Mouse (Mus musculus) neural tube, embryonic 13.5 days (tissue): Measurements from ENCODE around the gene Camk2b. TPM values are rescaled to one million over a fixed set of nuclear protein-coding genes. Genes with fewer than 3 reads are reported as not detected.

Experiments
- ATAC-seq: fragments of 200-750 bp; cut with Nextera tagmentation; 2 replicates; pipeline ENCODE4 v1.8.0; 2017; ENCODE audit warnings: low read depth, mild to moderate bottlenecking, moderate TSS enrichment, moderate library complexity
- H3K27ac ChIP-seq: fragments of 300-500 bp; sonication (generic); replicated peaks from 2 replicates; pipeline ENCODE4 v1.5.1; 2015; ENCODE audit warnings: moderate library complexity, mild to moderate bottlenecking, inconsistent platforms
- H3K27me3 ChIP-seq: fragments of 300-500 bp; sonication (generic); 2 replicates; pipeline ENCODE4 v1.6.1; 2015; ENCODE audit warnings: mild to moderate bottlenecking, inconsistent platforms
- H3K36me3 ChIP-seq: fragments of 300-500 bp; sonication (generic); 2 replicates; pipeline ENCODE4 v1.6.1; 2015; ENCODE audit warnings: mild to moderate bottlenecking, inconsistent platforms
- H3K4me1 ChIP-seq: fragments of 300-500 bp; sonication (generic); replicated peaks from 2 replicates; pipeline ENCODE4 v1.6.1; 2015; ENCODE audit warnings: inconsistent platforms
- H3K4me2 ChIP-seq: fragments of 300-500 bp; sonication (generic); 2 replicates; pipeline ENCODE4 v1.6.1; 2015; ENCODE audit warnings: inconsistent platforms, mild to moderate bottlenecking, moderate library complexity
- H3K4me3 ChIP-seq: fragments of 300-500 bp; sonication (generic); 2 replicates; pipeline ENCODE4 v1.5.1; 2015; ENCODE audit warnings: mild to moderate bottlenecking, inconsistent platforms
- H3K9ac ChIP-seq: fragments of 300-500 bp; sonication (generic); 2 replicates; pipeline ENCODE4 v1.6.1; 2015; ENCODE audit warnings: moderate library complexity, mild to moderate bottlenecking, inconsistent platforms
- H3K9me3 ChIP-seq: fragments of 300-500 bp; sonication (generic); 2 replicates; pipeline ENCODE4 v1.6.1; 2016; ENCODE audit warnings: inconsistent platforms
- WGBS: fragments of 180-500 bp; shearing (Covaris S2); methylation state at CpG from one replicate; pipeline ENCODE4 v1.1.7; 2015; 5-methylcytosine and 5-hydroxymethylcytosine counted together
- polyA plus RNA-seq: library from polyadenylated mRNA; unstranded; fragments of >200 nt; fragmentation: Nextera tagmentation; extraction: Ambion mirVana; gene quantifications from 2 replicates; pipeline ENCODE4 v1.2.1, GENCODE M21; 2015

The Camk2b gene
- polyA plus RNA-seq, 1 experiment from 2014 or later: 55.6 TPM

- ATAC-seq: no peak
- peaks cover 63% of the 10 kb centered on the region for H3K36me3 ChIP-seq
- H3K9me3 ChIP-seq: no peaks in the 10 kb centered on the region
- WGBS: 66% methylated on average over 7 of the region's 7 CpGs
- H3K27ac ChIP-seq: no peak overlapping the region
- H3K4me2 ChIP-seq: no peak overlapping the region
- no peak overlapping the region for H3K9ac ChIP-seq
- H3K4me3 ChIP-seq: no peak overlapping the region
- no peaks in the 10 kb centered on the region for H3K27me3 ChIP-seq
- peaks cover 8% of the 10 kb centered on the region for H3K4me1 ChIP-seq
Measured at GRCm38 (mm10) chr11:5971202-5971601, 95.0 kb downstream of the Camk2b start.

- no peak for ATAC-seq
Measured at GRCm38 (mm10) chr11:5968223-5968622, 97.9 kb downstream of the Camk2b start.

GRCm38 (mm10) chr11:5966751-5967150 lies 99.4 kb downstream of the Camk2b start:
- no peak overlapping the region for H3K9ac ChIP-seq
- no peaks in the 10 kb centered on the region for H3K9me3 ChIP-seq
- peaks cover 99% of the 10 kb centered on the region for H3K36me3 ChIP-seq
- H3K27me3 ChIP-seq: no peaks in the 10 kb centered on the region
- H3K4me1 ChIP-seq: no peaks in the 10 kb centered on the region
- no peak overlapping the region for H3K4me3 ChIP-seq
- 96% methylated on average over 3 of the region's 3 CpGs for WGBS
- no peak overlapping the region for H3K27ac ChIP-seq
- no peak overlapping the region for H3K4me2 ChIP-seq
- 0 out of 2 replicates have a peak, but pooled peaks have one; percentile 28 for ATAC-seq

More at GRCm38 (mm10) chr11:5968223-5968622, 97.9 kb downstream of the Camk2b start:
- WGBS: 76% methylated on average over 6 of the region's 6 CpGs
- no peaks in the 10 kb centered on the region for H3K9me3 ChIP-seq
- H3K4me3 ChIP-seq: no peak overlapping the region
- no peak overlapping the region for H3K4me2 ChIP-seq
- peaks cover 93% of the 10 kb centered on the region for H3K36me3 ChIP-seq
- H3K4me1 ChIP-seq: peaks cover 8% of the 10 kb centered on the region
- H3K9ac ChIP-seq: no peak overlapping the region
- no peaks in the 10 kb centered on the region for H3K27me3 ChIP-seq
- no peak overlapping the region for H3K27ac ChIP-seq

- H3K4me3 ChIP-seq: no peak overlapping the region
- whole genome bisulfite sequencing: 84% methylated on average over 11 of the region's 11 CpGs
- H3K4me1 ChIP-seq: no peaks in the 10 kb centered on the region
- no peak for ATAC-seq
- no peaks in the 10 kb centered on the region for H3K9me3 ChIP-seq
- H3K27me3 ChIP-seq: no peaks in the 10 kb centered on the region
- H3K9ac ChIP-seq: no peak overlapping the region
- no peak overlapping the region for H3K27ac ChIP-seq
- peaks cover 99% of the 10 kb centered on the region for H3K36me3 ChIP-seq
- no peak overlapping the region for H3K4me2 ChIP-seq
Measured at GRCm38 (mm10) chr11:5965865-5966264, 100.3 kb downstream of the Camk2b start.

- WGBS: 89% methylated on average over 2 of the region's 2 CpGs
- H3K4me3 ChIP-seq: no peak overlapping the region
- no peaks in the 10 kb centered on the region for H3K27me3 ChIP-seq
- no peaks in the 10 kb centered on the region for H3K9me3 ChIP-seq
- no peak overlapping the region for H3K9ac ChIP-seq
- H3K27ac ChIP-seq: no peak overlapping the region
- no peak for ATAC-seq
- H3K4me2 ChIP-seq: no peak overlapping the region
- peaks cover 58% of the 10 kb centered on the region for H3K36me3 ChIP-seq
- H3K4me1 ChIP-seq: peaks cover 18% of the 10 kb centered on the region
Measured at GRCm38 (mm10) chr11:5960051-5960450, 106.1 kb downstream of the Camk2b start.

- Histone ChIP-seq H3K9me3 (no peaks in the 10 kb centered on the region), H3K4me3 (peak within 1 kb of the TSS; percentile 97), H3K36me3 (peaks cover 16% of the 10 kb centered on the region), H3K9ac (peak within 1 kb of the TSS; percentile 93), H3K4me1 (peaks cover 25% of the 10 kb centered on the region), H3K4me2 (peak within 1 kb of the TSS; percentile 94), H3K27ac (peak within 1 kb of the TSS; percentile 91), H3K27me3 (no peaks in the 10 kb centered on the region)
- peak; percentile 97 for ATAC-seq
- WGBS: under 1% methylated on average over 71 of the region's 71 CpGs
Measured at GRCm38 (mm10) chr11:5955546-5956276, 110.5 kb downstream of the Camk2b start, which contains the start of gene Ykt6. Gene Ykt6 (plus strand): TSS chr11:5955693.

- H3K9ac ChIP-seq: peak overlapping the region; percentile 93
- peak overlapping the region; percentile 94 for H3K4me2 ChIP-seq
- WGBS: 7% methylated on average over 7 of the region's 7 CpGs
- H3K27ac ChIP-seq: peak overlapping the region; percentile 91
- H3K4me3 ChIP-seq: peak overlapping the region; percentile 97
- peaks cover 26% of the 10 kb centered on the region for H3K4me1 ChIP-seq
- ATAC-seq: peak; percentile 83
- H3K9me3 ChIP-seq: no peaks in the 10 kb centered on the region
- H3K27me3 ChIP-seq: no peaks in the 10 kb centered on the region
- peaks cover 10% of the 10 kb centered on the region for H3K36me3 ChIP-seq
Measured at GRCm38 (mm10) chr11:5954965-5955504, 111.1 kb downstream of the Camk2b start.

GRCm38 (mm10) chr11:5954435-5954834 lies 111.7 kb downstream of the Camk2b start:
- H3K4me2 ChIP-seq: no peak overlapping the region
- H3K9me3 ChIP-seq: no peaks in the 10 kb centered on the region
- no peak overlapping the region for H3K27ac ChIP-seq
- H3K4me3 ChIP-seq: no peak overlapping the region
- peaks cover 9% of the 10 kb centered on the region for H3K36me3 ChIP-seq
- H3K4me1 ChIP-seq: peaks cover 32% of the 10 kb centered on the region
- 86% methylated on average over 5 of the region's 5 CpGs for WGBS
- peak overlapping the region; percentile 93; the same call in 1 of the 2 replicates for H3K9ac ChIP-seq
- H3K27me3 ChIP-seq: no peaks in the 10 kb centered on the region
- ATAC-seq: no peak

GRCm38 (mm10) chr11:5953130-5953765 lies 112.9 kb downstream of the Camk2b start:
- Histone ChIP-seq H3K27me3 (no peaks in the 10 kb centered on the region), H3K4me2 (no peak overlapping the region), H3K9me3 (no peaks in the 10 kb centered on the region), H3K36me3 (0 out of 2 replicates have a peak, but pooled peaks cover 4% of the 10 kb centered on the region), H3K4me1 (peaks cover 33% of the 10 kb centered on the region), H3K27ac (no peak overlapping the region), H3K9ac (no peak overlapping the region), H3K4me3 (no peak overlapping the region)
- 36% methylated on average over 8 of the region's 8 CpGs for WGBS
- no peak for ATAC-seq

- Histone ChIP-seq H3K9me3 (no peaks in the 10 kb centered on the region), H3K27ac (no peak overlapping the region), H3K27me3 (no peaks in the 10 kb centered on the region), H3K4me1 (peaks cover 30% of the 10 kb centered on the region), H3K4me3 (no peak overlapping the region), H3K4me2 (no peak overlapping the region), H3K9ac (no peak overlapping the region), H3K36me3 (0 out of 2 replicates have a peak, but pooled peaks cover 3% of the 10 kb centered on the region)
- no peak for ATAC-seq
- 87% methylated on average over 5 of the region's 5 CpGs for WGBS
Measured at GRCm38 (mm10) chr11:5952501-5952900, 113.7 kb downstream of the Camk2b start.

- WGBS: 59% methylated on average over 8 of the region's 8 CpGs
- H3K36me3 ChIP-seq: no peaks in the 10 kb centered on the region
- no peaks in the 10 kb centered on the region for H3K27me3 ChIP-seq
- no peak within 1 kb of the TSS for H3K4me2 ChIP-seq
- no peak within 1 kb of the TSS for H3K27ac ChIP-seq
- peaks cover 12% of the 10 kb centered on the region for H3K4me1 ChIP-seq
- no peaks in the 10 kb centered on the region for H3K9me3 ChIP-seq
- ATAC-seq: peak; percentile 47; the same call in 1 of the 2 replicates
- H3K4me3 ChIP-seq: no peak within 1 kb of the TSS
- H3K9ac ChIP-seq: no peak within 1 kb of the TSS
Measured at GRCm38 (mm10) chr11:5949586-5950352, 116.4 kb downstream of the Camk2b start, which contains the start of gene Gck. Gene Gck (minus strand): TSS chr11:5950081.
